Mouse (Mus musculus): ENCODE measurements around the gene Lrrfip1. TPM values are rescaled to one million over a fixed set of nuclear protein-coding genes. Genes with fewer than 3 reads are reported as not detected.

Lrrfip1 gene
- total RNA-seq, 2 experiments from 2014 or later, result 131 to 149 TPM

- peak overlapping the region; percentile 73 for H3K27ac ChIP-seq
- peak; percentile 68 for DNase-seq
- TF ChIP-seq CTCF (IDR thresholded peaks at IDR 0.05), result no peak
- intact Hi-C loops (cut with DNase I), result no loop called here
- no peak overlapping the region for H3K4me3 ChIP-seq
These were observed 104.9 kb downstream of the Lrrfip1 start for GRCm38 (mm10) chr1:91103366-91103983.

DNA sequence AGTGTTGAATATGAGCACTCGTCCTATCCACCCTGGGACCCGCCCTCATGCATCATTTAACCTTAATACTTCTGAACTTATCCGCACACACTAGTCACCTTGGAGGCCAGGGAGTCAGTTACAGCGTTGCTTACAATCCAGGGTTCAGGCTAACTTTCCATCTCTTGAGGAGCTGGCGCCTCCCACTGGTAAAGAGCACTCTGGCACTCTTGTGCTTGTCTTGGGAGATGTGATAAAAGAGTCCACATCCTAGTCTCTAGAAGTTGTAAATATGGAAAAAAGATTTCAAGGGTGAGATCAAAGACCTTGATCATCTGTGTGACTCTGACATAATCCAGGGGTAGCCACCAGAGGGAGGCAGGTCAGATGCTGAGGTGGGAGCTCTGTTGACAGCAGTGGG lies 109.0 kb downstream of the Lrrfip1 start:
- peak; percentile 41 for TF ChIP-seq CTCF (IDR thresholded peaks at IDR 0.05)
- Histone ChIP-seq H3K4me3 (no peak overlapping the region), H3K27ac (no peak overlapping the region)
- intact Hi-C loops (cut with DNase I), result no loop called here
- DNase-seq, result no peak

DNA sequence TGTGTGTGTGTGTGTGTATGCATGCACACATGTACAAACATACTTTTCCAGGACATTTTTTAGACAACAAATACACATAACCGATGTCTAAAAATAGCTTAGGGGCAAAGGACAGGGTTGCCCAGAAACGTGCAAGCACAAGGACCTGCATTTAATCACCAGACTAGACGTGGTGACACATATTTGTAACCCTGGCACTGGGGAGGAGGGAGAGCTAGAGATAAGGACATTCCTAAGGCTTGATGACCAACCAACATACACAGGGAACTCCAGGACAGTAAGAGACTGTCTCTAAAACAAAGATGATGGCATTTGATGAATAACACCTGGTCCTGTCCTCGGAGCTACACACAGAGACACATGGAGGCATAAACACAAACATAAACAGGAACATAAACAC lies 110.8 kb downstream of the Lrrfip1 start:
- H3K4me3 ChIP-seq, result no peak overlapping the region
- intact Hi-C loops (cut with DNase I), result no loop called here
- no peak for TF ChIP-seq CTCF (IDR thresholded peaks at IDR 0.05)
- no peak for DNase-seq
- no peak overlapping the region for H3K27ac ChIP-seq

DNA sequence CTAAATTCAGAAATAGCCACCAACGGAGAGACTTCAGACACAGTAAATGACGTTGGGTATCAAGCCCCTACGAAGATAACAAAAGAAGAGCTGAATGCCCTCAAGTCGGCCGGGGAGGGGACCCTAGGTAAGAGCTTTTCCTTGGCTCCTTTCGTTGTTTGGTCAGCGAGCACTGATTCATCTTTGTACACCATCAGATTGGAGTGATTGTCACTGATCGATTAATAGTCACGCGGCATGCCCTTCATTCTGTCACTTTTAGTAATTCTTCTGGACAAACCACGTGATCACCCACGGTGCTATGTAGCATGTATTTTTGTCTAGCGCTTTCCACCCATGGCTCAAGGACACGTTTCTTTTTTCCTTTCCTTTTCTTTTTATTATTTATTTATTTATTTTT lies 113.6 kb downstream of the Lrrfip1 start:
- no peak overlapping the region for H3K27ac ChIP-seq
- no peak for DNase-seq
- no peak for TF ChIP-seq CTCF (IDR thresholded peaks at IDR 0.05)
- H3K4me3 ChIP-seq, result no peak overlapping the region
- intact Hi-C loops (cut with DNase I), result loop anchor here (2.0 to 5.0 kb wide), 2 partner anchors 125 to 271 kb away; no protein-coding TSS in a partner anchor

DNA sequence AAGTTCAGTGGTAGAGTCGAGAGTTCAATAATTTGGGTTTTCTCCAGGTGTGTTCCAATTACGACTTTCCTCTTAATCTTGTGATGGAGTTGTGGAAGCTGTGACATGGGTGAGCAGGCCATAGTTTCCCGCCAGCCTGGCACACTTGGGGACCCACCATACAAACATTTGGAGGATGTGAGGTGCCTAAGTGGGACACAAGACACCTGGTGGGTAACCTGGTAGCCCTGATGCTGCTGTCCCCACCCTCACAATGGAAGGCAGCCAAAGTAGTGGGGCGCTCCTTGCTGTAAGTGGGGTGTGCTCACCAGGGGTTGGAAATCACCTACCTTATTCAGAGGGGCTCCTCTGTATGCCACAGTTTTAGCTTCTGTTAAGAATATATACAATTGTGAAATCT lies 114.1 kb downstream of the Lrrfip1 start:
- Histone ChIP-seq H3K4me3 (no peak overlapping the region), H3K27ac (no peak overlapping the region)
- TF ChIP-seq CTCF (IDR thresholded peaks at IDR 0.05), result no peak
- intact Hi-C loops (cut with DNase I), result loop anchor here (2.0 to 5.0 kb wide), 2 partner anchors 125 to 272 kb away; no protein-coding TSS in a partner anchor
- DNase-seq, result no peak

GRCm38 (mm10) chr1:91122121-91122520 lies 123.6 kb downstream of the Lrrfip1 start:
- intact Hi-C loops (cut with DNase I), result no loop called here

DNA sequence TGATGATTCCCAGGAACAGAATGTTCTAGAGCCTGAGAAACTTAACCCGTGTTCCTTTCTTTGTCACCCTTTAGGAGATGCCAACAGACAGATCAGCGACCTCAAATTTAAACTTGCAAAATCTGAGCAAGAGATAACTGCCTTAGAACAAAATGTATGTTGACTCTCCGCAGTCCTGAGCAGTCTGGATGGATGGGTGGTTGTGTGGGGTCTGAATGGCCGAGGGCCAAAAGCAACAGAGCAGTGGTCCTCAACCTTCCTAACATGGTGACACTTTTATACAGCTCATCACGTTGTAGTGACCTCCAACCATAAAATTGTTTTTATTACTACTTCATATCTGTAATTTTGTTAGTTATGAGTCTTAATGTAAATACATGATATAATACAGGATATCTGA lies 124.5 kb downstream of the Lrrfip1 start:
- no peak for DNase-seq
- Histone ChIP-seq H3K27ac (no peak overlapping the region), H3K4me3 (no peak overlapping the region)
- intact Hi-C loops (cut with DNase I), result no loop called here
- TF ChIP-seq CTCF (IDR thresholded peaks at IDR 0.05), result no peak

More at GRCm38 (mm10) chr1:91122121-91122520, 123.6 kb downstream of the Lrrfip1 start:
- Histone ChIP-seq H3K27ac (no peak overlapping the region), H3K4me3 (no peak overlapping the region)
- no peak for DNase-seq
- TF ChIP-seq CTCF (IDR thresholded peaks at IDR 0.05), result no peak

GRCm38 (mm10) chr1:91123466-91123865 lies 124.9 kb downstream of the Lrrfip1 start:
- intact Hi-C loops (cut with DNase I), result no loop called here
- Histone ChIP-seq H3K4me3 (no peak overlapping the region), H3K27ac (no peak overlapping the region)
- DNase-seq, result no peak
- TF ChIP-seq CTCF (IDR thresholded peaks at IDR 0.05), result no peak

DNA sequence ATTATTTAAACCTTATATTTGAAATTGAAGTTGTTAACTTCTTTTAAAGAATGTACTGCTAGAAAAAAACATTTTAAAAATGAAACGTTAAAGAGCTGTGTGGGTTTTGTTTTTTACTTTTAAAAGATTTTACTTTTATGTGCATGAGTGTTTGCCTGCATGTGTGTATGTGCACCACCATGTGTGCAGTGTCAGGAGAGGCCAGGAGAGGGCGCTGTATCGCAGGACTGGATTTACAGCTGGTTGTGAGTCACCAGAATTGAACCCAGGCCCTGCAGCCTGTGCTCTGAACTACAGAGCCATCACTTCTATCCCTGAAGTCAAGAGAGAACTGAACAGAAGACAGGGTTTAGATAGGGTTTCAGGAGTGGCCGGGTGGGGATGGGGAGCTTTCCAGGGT lies 130.3 kb downstream of the Lrrfip1 start:
- Histone ChIP-seq H3K27ac (no peak overlapping the region), H3K4me3 (no peak overlapping the region)
- TF ChIP-seq CTCF (IDR thresholded peaks at IDR 0.05), result peak; percentile 40; the same call in 1 of the 2 replicates
- no peak for DNase-seq
- intact Hi-C loops (cut with DNase I), result no loop called here

DNA sequence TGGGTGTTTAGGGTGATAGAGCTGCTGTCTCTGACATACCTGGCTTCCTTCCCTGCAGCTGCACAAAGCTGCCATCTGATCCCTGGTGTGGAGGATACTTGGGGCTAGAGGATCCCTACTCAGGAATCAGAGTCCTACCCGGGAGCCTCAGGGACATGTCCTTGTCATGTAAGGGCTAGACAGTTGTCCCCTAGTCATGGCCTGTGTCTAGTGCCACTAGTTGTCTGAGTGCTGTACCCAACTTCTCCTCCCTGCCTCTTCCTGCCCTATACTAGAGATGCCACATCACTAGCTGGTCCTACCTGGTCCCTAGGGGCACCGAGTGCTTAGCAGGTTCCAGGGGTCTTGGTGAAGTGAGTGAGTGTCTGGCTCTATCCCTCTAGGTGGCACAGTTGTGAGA lies 138.5 kb downstream of the Lrrfip1 start:
- Histone ChIP-seq H3K27ac (no peak overlapping the region), H3K4me3 (no peak overlapping the region)
- no peak for TF ChIP-seq CTCF (IDR thresholded peaks at IDR 0.05)
- no peak for DNase-seq
- intact Hi-C loops (cut with DNase I), result no loop called here

- Histone ChIP-seq H3K27ac (no peak within 1 kb of the TSS), H3K4me3 (no peak within 1 kb of the TSS)
- DNase-seq, result no peak
- intact Hi-C loops (cut with DNase I), result no loop called here
- TF ChIP-seq CTCF (IDR thresholded peaks at IDR 0.05), result no peak
These were observed 146.3 kb downstream of the Lrrfip1 start, which contains the start of gene Rbm44 for GRCm38 (mm10) chr1:91144813-91145212. Rbm44 (plus strand) TSS chr1:91145089.

- no peak for TF ChIP-seq CTCF (IDR thresholded peaks at IDR 0.05)
- H3K27ac ChIP-seq, result no peak overlapping the region
- H3K4me3 ChIP-seq, result no peak overlapping the region
- DNase-seq, result no peak
- intact Hi-C loops (cut with DNase I), result no loop called here
These were observed 153.0 kb downstream of the Lrrfip1 start for GRCm38 (mm10) chr1:91151509-91151908.

GRCm38 (mm10) chr1:91166798-91167197 lies 168.3 kb downstream of the Lrrfip1 start:
- DNase-seq, result no peak
- no peak for TF ChIP-seq CTCF (IDR thresholded peaks at IDR 0.05)
- H3K27ac ChIP-seq, result no peak overlapping the region
- H3K4me3 ChIP-seq, result no peak overlapping the region
- intact Hi-C loops (cut with DNase I), result no loop called here

GRCm38 (mm10) chr1:91169157-91169556 lies 170.6 kb downstream of the Lrrfip1 start:
- intact Hi-C loops (cut with DNase I), result no loop called here
- DNase-seq, result no peak
- Histone ChIP-seq H3K4me3 (no peak overlapping the region), H3K27ac (no peak overlapping the region)
- TF ChIP-seq CTCF (IDR thresholded peaks at IDR 0.05), result no peak

Data from gastrocnemius, adult 2 months (tissue).